Mouse (Mus musculus): ENCODE data around the gene Msh4.

The Msh4 gene

DNA sequence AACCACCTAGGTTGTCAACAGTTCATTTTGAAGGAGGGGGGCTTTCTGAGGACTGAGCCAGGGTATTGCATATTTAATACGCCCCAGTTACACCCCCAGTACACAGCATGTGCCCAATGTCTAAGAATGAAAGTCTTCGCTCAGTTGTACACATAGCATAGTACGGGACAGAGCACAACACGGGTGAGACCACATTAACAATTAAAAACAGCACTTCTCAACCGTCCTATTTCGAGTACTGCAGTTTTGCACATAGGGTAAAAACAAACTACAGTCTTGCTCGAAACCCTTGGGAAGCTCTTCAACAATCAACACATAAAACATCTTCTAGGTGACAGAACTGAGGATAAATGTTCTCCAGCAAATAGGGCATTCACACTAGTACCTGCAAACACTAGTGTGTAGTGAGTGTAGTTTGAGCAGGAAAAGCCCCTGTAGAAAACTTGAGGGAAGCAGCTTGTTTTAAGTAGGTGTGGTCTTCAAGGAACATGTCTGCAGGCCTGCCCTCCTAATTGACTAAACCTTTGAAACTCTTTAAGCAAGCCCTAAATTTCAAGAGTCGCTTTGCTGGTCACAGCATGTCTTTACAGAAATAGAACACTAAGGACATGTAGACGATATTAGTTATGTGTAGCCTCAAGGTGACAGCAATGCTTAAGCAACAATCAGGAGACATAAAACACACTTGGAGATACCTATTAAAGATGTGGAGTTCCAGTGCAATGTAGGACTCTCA lies at the start of gene Msh4:
Gene Msh4, minus strand, starts transcription at position 3 of the 736 bp plus-strand sequence.
- DNase-seq (ENCODE audit: low spot score in 2 of 2) = no peak

DNA sequence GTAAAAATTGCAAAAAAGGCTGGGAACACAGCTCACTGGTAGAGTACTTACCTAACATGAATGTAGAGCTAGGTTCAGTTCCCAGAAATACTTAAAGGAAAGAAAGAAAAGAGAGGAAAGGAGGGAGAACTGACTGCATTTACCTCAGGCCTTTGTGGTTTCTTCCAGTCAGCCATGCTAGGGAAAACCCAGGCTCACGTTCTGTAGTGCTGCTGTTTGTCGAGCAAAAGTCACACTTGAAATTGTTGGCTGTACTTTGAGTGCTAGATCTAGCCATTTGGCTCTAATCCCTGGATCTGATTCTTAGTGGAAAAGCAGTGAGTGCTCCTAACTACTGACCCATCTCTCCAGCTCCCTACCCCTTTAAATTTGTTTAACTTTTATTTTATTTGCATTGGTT lies 42.2 kb upstream of the Msh4 start:
- DNase-seq (ENCODE audit: low spot score in 2 of 2) = no peak

DNA sequence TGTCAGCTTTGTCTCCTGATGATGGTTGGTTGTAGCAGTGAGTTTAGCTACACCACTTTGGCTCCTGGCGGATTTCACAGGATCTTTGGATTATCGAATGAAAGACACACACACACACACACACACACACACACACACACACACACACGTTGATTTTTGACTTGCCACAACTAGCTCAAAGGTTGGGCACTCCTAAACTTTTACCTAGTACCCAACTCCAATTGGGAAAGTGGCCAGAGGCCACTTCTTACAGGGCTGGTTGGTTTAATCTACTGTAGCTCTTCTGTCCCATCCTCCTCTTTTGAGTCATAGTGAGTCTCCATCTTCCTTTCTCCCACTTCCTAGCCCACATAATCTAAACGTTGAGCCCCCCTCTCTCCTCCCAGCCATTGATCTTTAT lies 41.3 kb upstream of the Msh4 start:
- DNase-seq (ENCODE audit: low spot score in 2 of 2) = no peak

DNA sequence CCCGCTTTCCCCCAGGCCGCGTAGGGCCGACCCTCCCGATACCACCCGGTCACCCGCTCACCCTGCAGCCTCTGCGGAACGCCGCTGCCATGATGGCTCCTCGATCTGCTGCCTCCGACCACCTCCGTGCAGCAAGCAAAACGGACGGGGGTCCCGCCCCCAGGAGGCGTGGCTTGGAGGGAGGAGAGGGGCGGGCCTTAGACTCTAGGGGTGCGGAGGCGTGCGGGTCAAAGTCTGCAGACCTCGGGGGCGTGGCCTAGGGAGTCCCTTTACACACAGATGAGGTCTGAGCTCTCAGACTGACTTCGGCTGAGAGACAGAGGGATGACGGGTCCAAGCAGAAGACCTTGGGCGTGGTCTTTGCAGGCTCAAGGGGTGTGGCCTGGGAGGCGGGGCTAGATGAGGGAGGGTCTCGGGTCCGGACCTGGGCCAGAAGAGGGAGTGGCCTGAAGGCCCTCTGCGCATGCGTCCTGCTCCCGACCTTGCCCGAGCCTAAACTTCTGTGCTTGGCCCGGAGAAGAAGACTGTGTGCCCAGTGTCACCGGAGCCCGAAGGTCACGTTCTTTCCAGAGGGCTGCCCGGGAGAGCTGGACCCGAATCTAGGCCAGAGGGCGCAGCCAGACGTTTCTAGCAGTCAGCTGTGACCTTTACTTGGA lies 38.5 kb upstream of the Msh4 start, which contains the start of gene Acadm:
Gene Acadm, minus strand, starts transcription at position 298 of the 656 bp plus-strand sequence.
- peak; percentile 99 for DNase-seq (ENCODE audit: low spot score in 2 of 2)

DNA sequence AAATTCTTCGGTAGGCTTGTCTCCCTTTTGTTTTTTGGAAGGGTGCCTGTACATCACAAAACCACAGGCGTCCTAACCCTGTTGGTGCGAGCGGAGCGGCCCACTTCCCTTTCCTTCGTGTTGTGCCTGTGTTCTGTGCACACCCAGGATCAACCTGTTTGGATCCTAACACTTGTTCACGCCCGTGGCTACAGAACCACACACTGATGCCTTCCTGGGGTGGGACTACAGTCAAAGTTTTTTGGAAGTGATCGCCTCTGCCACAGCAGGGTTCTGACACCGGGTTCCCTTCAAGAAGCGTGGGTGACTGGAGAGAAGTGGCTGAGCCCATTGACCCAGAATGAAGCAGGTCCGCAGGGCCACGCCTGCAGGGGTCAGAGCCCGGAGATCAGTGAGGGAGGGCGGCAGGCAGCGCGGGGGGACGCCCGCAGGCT lies 38.0 kb upstream of the Msh4 start:
- DNase-seq (ENCODE audit: low spot score in 2 of 2) = no peak

DNA sequence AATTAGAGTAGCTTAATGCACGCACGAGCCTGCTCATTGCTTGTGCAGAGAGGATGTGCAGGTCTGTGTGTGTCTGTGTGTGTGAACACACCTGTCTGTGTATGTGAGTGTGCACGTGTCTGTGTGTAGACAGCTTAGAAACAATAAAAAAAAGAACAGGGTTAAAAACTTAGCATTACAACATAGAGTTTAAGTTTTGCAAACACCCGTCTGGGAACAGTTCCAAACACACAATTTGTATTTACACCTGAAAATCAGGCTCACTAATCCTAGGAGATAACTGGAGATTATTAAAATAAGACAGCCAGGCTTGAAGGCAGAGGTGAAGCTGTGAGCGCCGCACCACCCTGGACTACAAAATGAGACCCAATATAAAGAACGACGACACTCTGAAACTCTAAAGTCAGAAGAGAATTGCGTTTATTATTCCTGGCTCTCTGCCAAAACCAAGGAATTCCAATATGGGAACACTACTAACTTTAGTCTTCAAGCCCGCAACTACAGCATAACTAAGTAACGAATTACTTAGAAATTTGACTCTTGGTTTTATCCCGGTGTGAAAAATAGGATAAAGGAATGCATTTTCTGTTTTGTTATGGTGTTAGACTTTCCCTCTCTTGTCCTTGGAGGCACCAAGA lies 37.2 kb upstream of the Msh4 start:
- DNase-seq (ENCODE audit: low spot score in 2 of 2) = no peak

DNA sequence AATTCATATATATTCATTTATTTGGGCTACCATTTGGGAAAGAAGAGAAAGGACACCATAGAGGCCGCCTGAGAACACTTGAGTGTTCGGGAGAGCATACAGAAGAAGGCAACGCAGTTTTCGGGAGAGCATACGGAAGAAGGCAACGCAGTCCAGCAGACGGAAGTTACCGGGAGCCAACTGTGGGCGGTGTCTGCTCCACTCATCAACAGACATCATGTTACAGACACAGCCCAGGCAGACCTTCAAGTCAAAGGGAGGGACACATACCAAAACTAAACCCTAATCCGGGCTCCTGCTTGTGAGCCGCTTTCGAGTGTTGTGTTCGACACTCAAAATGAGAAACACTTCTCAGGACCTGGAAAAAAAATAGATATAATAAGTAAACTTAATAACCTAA lies 35.7 kb upstream of the Msh4 start:
- no peak for DNase-seq (ENCODE audit: low spot score in 2 of 2)

DNA sequence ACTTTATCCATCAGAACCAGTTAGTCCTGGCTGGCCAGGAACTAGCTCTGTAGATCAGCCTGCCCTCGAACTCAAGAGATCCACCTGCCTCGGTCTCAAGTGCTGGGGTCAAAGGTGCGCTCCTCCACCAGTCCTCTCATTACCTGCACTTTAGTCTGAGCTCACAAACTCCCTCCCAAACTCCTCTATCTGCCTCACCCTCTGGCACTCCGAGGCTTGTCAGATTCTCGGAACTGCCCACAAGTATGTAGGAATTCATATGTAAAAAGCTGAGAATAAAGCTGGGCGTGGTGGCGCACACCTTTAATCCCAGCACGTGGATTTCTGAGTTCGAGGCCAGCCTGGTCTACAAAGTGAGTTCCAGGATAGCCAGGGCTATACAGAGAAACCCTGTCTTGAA lies 34.5 kb upstream of the Msh4 start:
- no peak for DNase-seq (ENCODE audit: low spot score in 2 of 2)

DNA sequence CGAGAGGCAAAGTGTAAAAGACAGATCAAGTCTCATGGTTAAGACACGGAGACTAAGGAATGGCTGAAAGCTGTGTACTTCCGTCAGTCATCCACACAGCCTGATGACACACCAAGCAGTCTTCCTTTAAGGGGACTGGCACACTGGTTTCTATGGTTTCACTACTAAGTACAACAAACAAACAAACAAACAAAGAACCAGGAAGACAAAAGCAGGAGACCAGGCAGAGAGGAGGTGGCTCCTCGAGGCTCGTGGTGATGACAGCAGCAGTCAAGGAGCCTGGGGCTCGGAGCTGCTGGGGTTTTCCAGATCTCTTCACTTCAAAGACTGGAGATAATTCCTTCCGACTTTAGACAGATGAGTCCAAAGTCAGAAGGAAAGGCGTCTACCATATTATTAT lies 34.1 kb upstream of the Msh4 start:
- no peak for DNase-seq (ENCODE audit: low spot score in 2 of 2)

DNA sequence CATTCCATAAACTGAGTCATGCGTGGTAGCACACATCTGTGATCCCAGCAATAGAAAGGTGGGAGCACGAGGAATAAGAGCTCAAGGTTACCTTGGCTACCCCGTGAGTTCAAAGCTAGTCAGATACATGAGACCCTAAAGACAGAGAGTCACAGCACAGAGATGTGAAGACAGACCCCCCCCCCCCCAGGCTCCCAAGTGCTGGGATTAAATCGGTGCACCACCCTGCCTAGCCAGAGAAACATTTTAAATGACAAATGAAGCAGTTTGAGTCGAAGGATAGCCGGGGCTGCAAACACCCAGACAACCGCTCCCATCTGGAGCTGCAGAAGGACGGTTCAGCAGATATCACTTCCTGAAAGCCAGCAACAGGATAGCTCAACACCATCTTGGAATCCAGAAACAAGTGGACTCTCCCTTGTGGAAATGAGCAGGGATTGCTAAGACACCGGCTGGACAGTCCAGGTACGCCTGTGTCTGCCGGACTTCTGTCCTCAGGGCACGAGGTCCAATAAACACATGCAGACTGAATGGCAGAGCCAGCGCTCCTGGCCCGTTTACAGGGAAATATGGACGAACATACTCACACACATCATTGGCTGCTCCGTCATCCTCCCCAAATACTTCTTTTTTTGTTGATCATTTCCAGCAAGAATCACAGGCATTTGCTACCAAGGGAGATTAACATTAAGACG lies 31.3 kb upstream of the Msh4 start:
- no peak for DNase-seq (ENCODE audit: low spot score in 2 of 2)

DNA sequence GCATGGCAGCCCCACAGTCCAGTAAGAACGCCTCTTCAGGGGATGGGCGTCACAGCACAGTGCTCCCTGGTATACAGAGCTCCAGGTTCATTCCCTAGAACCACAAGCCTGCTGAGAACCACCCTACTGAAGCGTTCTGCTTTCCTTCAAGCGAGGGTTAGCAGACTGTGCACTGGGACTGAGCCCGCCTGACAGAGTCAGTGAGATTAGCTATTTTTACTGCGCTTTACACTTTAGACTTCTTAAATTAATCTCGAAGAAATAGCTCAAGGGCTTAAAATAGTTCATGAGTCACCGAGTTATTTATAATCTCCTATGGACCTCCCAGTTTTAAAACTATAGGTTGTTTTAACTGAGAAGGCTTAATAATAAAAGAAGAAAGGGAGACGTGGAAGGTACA lies 29.9 kb upstream of the Msh4 start:
- no peak for DNase-seq (ENCODE audit: low spot score in 2 of 2)

DNA sequence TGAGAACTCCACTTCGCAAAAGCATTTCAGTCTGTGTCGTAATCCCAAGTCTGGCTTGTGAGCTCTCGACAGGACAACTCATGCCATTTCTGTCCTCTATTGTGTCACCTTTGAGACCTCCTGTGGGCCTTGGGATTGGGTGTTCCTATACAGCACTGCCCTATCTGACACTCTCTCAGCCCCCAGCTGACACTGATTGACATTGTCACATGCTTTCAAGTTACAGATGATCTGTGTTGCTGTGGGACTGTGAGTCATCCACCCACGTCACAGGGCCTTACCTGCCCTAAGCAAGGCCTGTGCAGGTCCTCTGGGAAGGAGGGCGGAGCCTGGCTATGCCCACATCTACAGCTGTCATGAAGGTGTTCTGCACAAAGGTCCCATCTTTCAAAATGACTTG lies 26.5 kb upstream of the Msh4 start:
- no peak for DNase-seq (ENCODE audit: low spot score in 2 of 2)

DNA sequence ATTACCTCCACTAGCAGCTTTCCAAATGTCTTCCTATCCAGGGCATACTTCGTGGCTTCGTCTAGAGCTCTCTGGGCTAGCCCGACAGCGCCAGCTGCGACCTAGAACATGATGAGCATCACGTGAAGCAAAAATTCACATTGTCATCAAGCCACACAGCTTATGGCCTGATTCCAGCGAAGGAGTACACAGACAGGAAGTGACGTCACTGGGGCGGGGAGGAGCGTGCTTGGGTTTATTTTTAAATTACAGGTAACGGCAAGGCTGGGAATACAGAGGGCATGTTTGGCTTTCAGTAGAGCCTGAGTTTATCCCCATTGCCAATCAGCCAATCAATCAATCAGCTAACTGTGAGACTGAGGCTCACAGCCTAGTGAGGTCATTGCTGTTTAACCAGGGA lies 23.6 kb upstream of the Msh4 start:
- DNase-seq (ENCODE audit: low spot score in 2 of 2) = no peak

DNA sequence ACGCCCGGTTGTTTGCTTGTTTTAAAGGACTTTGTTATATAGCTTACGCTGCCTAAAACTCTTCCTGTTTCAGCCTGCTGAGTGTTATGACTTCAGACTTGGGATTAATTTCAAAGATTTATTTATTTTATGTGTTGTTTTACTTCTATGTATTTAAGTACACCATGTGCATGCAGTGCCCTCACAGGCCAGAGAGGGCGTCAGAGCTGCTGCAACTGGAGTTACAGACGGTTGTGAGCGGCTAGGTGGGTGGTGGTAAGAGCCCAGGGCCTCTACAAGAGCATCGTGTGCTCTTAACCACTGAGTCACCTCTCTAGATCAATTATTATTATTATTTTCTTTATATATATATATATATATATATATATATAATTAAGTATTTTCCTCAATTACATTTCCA lies 20.4 kb upstream of the Msh4 start:
- no peak for DNase-seq (ENCODE audit: low spot score in 2 of 2)

DNA sequence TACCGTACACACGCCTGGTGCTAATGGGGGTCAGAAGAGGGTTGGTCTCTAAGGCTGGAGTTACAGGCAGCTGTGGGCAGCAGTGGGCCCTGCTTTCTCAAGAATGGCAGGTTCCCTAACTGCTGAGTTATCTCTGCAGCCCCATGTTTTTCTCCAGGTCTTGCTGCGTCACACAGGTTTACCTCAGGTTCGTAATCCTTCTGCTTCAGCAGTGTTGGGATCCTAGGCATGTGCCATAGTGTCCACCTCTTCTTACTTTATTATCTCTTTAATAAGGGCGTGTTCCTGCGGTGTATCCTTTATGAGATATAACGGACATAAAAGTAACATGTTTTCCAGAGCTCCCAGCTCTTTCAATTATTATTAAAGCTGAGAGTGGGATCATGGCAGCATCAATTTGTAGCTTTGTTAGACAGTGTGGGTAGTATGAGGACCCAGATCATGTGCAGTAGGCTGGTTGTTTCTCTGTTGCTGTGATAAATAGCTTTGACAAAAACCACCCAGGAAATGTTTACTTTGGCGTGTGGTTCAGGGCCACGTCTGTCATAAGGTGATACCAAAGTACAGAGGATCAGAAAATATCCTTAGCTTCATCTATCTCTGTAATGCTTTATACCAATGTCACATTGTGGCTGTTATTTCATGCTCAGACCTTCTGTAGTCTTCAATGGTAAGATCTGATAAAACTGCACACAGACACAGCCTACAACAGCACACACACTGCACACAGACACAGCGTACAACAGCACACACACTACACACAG lies 15.4 kb upstream of the Msh4 start:
- no peak for DNase-seq (ENCODE audit: low spot score in 2 of 2)

DNA sequence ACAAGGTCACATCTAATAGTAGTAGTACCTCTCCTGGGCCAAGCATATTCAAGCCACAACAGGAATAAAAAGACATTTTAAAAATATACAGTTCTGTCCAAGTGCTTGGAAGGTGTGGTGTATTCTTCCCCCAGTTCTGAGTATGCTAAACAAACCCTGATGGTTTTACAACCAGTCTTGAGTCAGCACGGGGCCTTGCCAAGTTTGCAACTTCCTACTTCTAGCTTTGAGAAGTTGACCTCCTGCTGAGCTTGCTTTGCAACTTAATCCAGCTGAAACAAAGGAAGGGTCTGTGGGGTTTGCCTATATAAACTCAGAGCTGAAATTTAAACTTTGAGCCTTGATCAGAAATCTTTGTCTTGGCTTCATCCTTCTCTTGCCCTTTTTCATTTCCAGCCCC lies 11.3 kb upstream of the Msh4 start:
- DNase-seq (ENCODE audit: low spot score in 2 of 2) = no peak

DNA sequence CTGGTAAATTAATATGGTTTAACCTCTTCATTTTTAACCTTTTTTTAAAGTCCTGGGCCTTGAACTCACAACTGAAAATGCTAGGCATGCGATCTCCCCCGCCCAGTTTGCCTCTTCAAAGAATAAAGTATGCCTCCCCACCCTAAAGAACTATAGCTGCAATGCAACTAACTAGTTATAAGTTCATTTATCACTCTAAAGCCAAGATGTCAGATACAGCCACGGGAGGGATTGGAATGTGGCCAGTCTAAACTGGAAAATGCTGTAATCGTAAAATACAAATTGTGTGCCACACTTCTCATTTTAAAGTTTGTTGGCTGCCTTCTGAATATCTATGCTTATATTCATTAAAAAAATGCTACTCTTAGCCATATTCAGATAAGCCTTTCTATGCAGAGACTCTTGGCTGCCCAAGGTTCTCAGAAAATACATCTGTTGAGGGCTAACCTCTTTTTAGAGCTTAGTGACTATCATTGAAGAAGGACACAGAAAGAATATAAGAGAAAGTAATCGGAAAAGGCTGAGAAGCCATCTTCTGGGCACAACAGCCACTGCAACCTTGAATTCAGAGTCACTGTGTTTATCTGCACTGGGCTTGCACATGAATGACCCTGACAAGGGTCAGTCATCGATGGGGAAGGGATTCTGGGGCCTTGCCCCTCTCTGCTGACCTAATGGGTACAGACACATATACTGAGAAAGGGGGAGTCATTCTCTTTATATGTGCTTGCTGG lies 7.7 kb upstream of the Msh4 start:
- DNase-seq (ENCODE audit: low spot score in 2 of 2) = no peak

DNA sequence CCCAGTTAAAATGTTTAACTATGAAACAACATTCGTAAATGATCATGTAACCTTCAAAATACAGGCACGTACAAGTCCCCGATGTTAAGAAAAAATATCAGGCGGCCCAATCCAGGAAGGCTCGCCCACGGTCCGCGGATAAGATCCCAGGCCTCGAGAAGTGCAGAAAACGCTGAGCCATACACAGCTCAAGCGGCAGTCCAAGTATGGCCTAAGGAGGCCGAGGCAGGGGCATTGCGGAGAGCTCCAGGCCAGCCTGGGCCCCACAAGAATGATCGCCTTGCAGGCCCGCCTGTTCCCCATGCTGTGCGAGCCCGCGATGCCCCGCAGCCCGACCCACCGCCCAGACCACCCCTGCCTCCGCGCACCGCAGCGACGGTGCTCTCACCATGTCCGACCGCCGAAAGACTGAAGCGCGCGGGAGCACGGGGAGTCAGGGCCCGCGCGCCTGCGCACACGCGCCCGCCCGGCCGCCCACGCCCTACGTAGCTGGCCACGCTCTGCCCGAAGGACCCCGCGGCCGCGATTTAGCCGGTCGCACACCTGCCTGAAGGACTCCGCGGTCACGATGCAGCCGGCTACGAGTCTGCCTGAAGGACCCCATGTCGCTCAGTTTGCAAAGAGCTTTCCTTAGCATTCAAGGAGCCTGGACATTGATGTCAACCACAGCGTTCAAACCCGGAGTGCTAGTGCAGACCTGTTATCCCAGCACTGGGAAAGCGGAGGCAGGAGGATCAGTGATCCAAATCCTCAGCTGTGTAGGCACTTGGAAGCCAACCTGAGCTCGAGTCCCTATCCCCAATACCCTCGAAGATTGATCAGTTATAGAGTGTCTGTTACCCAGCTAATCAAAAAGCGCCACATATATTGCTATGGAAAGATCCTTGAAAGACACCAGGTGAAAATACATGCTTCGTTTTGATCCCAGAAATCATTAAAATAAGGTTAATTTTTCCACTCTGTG lies 6.9 kb upstream of the Msh4 start, which contains the start of gene Rabggtb:
Gene Rabggtb, minus strand, starts transcription at position 464 of the 964 bp plus-strand sequence.
- peak; percentile 91 to 93 for DNase-seq (ENCODE audit: low spot score in 2 of 2)

DNA sequence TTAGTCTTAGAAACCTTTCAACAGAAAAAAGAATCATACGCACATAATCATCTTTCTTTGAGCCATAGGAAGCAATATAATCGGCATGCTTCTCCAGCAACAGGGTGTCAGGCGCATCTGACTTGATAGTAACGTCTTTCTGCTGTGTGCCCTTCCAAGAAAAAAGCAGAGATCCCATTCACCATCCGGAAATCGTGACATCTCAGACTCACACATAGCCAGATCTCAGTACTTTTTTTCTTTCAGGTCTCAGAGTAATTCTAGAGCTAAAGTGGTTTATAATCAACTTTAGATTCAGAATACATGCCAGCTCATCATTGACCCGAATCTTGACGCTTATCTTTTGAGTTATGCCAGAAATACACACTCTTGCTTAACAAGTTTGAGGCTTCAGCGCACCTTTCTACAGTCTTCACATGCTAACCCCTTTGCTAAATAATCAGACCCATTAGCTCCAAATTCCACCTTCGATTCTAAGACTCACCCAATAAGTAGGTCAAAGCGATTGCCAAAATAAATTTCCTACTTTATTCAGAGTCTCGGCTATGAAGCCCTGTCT lies 6.0 kb upstream of the Msh4 start:
- no peak for DNase-seq (ENCODE audit: low spot score in 2 of 2)
